Mouse (Mus musculus): ENCODE measurements around the gene Cntn6. TPM values are rescaled to one million over a fixed set of nuclear protein-coding genes. Genes with fewer than 3 reads are reported as not detected.

Cntn6 gene
- polyA plus RNA-seq, 2 experiments from 2014 or later: not detected

GRCm38 (mm10) chr6:104761226-104761625 is 268.6 kb downstream of the Cntn6 start:
- ATAC-seq: no peak

- no peak for ATAC-seq
Measured at GRCm38 (mm10) chr6:104783891-104784290, 291.3 kb downstream of the Cntn6 start.

- no peak for ATAC-seq
Measured at GRCm38 (mm10) chr6:104787502-104787901, 294.9 kb downstream of the Cntn6 start.

GRCm38 (mm10) chr6:104808526-104808925 is 315.9 kb downstream of the Cntn6 start:
- ATAC-seq: no peak

- no peak for ATAC-seq
Measured at GRCm38 (mm10) chr6:104815610-104816009, 323.0 kb downstream of the Cntn6 start.

- no peak for ATAC-seq
Measured at GRCm38 (mm10) chr6:104879711-104880110, 387.1 kb downstream of the Cntn6 start.

- no peak for ATAC-seq
Measured at GRCm38 (mm10) chr6:104884021-104884420, 391.4 kb downstream of the Cntn6 start.

- no peak for ATAC-seq
Measured at GRCm38 (mm10) chr6:104885829-104886228, 393.2 kb downstream of the Cntn6 start.

GRCm38 (mm10) chr6:104891071-104891470 is 398.5 kb downstream of the Cntn6 start:
- ATAC-seq: no peak
